Mouse (Mus musculus) urinary bladder, postnatal 4 days (tissue): Measurements from ENCODE around the gene Pabpc5.

Experiments
- DNase-seq, 2 experiments: peaks; one replicate each; pipeline ENCODE4 v3.0.0; 2021 to 2022; ENCODE audit warnings: low spot score in 2 of 2

The Pabpc5 gene

GRCm38 (mm10) chrX:119927081-119927571 is at the start of gene Pabpc5:
Gene Pabpc5 (plus strand): TSS chrX:119927196.
- DNase-seq = peak; percentile 45 to 69

- DNase-seq = no peak
Observed at GRCm38 (mm10) chrX:119886957-119887593, 39.9 kb upstream of the Pabpc5 start.

- DNase-seq = no peak
Observed at GRCm38 (mm10) chrX:119888326-119888920, 38.6 kb upstream of the Pabpc5 start.

GRCm38 (mm10) chrX:119927852-119928251 is 856 bp downstream of the Pabpc5 start:
- DNase-seq = no peak
